27 mouse cellular contexts compared by ENCODE assay signal in genomic region chr12:9847465-9848205, GRCm38 (mm10).
DNase-seq lines count a peak whose midpoint lies in the region; ATAC-seq lines count a peak whose summit lies in the region.
"Had no signal": no experiment of that assay in that cellular context is flagged by ENCODE, and none has a peak within 500 bp of the region (broad histone marks: within the 10 kb centered on the region; RNA-seq: fewer than 3 reads in every experiment).

No protein-coding gene starts in this region.

- no peaks in the 10 kb centered on the region for H3K27me3 ChIP-seq in kidney, embryonic 16.5 days (ENCODE audit: insufficient read depth, low read length)
- H3K27me3 ChIP-seq in lung, embryonic 15.5 days: no peaks in the 10 kb centered on the region
- H3K27me3 ChIP-seq: embryonic facial prominence, embryonic 12.5 days; forebrain, embryonic 12.5 days; heart, embryonic 12.5 days; hindbrain, embryonic 13.5 days; liver, embryonic 13.5 days; megakaryocyte, embryonic 14.5 days had no signal

- H3K4me1 ChIP-seq in kidney, embryonic 16.5 days (ENCODE audit: insufficient read depth, low read length): 0 out of 2 replicates have a peak, but pooled peaks cover 3% of the 10 kb centered on the region
- no peaks in the 10 kb centered on the region for H3K4me1 ChIP-seq in lung, embryonic 15.5 days
- H3K4me1 ChIP-seq: embryonic facial prominence, embryonic 12.5 days; forebrain, embryonic 12.5 days; hindbrain, embryonic 13.5 days; liver, embryonic 13.5 days; megakaryocyte, embryonic 14.5 days had no signal

- H3K4me2 ChIP-seq in kidney, embryonic 16.5 days (replicated peaks; ENCODE audit: low read depth, low read length): no peak overlapping the region
- H3K4me2 ChIP-seq in lung, embryonic 15.5 days: no peak overlapping the region
- H3K4me2 ChIP-seq: embryonic facial prominence, embryonic 12.5 days; forebrain, embryonic 12.5 days; heart, embryonic 12.5 days; hindbrain, embryonic 13.5 days; liver, embryonic 13.5 days had no signal

- no peak overlapping the region for H3K4me3 ChIP-seq in kidney, embryonic 16.5 days (ENCODE audit: low read length)
- H3K4me3 ChIP-seq in lung, embryonic 15.5 days: no peak overlapping the region
- H3K4me3 ChIP-seq: embryonic facial prominence, embryonic 12.5 days; forebrain, embryonic 12.5 days; heart, adult 2 months; heart, embryonic 12.5 days; hindbrain, embryonic 13.5 days; liver, embryonic 13.5 days; megakaryocyte, embryonic 14.5 days had no signal

- no peak overlapping the region for H3K9ac ChIP-seq in kidney, embryonic 16.5 days (replicated peaks; ENCODE audit: low read length)
- no peak overlapping the region for H3K9ac ChIP-seq in lung, embryonic 15.5 days
- H3K9ac ChIP-seq: embryonic facial prominence, embryonic 12.5 days; forebrain, embryonic 12.5 days; forebrain, postnatal 0 days; heart, embryonic 12.5 days; hindbrain, embryonic 13.5 days; liver, embryonic 13.5 days had no signal

- H3K36me3 ChIP-seq in kidney, embryonic 16.5 days (ENCODE audit: insufficient read depth, low read length): no peaks in the 10 kb centered on the region
- H3K36me3 ChIP-seq in lung, embryonic 15.5 days: no peaks in the 10 kb centered on the region
- H3K36me3 ChIP-seq: embryonic facial prominence, embryonic 12.5 days; forebrain, embryonic 12.5 days; heart, embryonic 12.5 days; hindbrain, embryonic 13.5 days; liver, embryonic 13.5 days had no signal

- WGBS in kidney, embryonic 16.5 days: 66% methylated on average over 7 of the region's 7 CpGs
- WGBS in lung, embryonic 15.5 days: 33% methylated on average over 7 of the region's 7 CpGs

- H3K27ac ChIP-seq in kidney, embryonic 16.5 days (ENCODE audit: low read length): no peak overlapping the region
- peak overlapping the region; percentile 73; the same call in 1 of the 2 replicates for H3K27ac ChIP-seq in lung, embryonic 15.5 days
- H3K27ac ChIP-seq: embryonic facial prominence, embryonic 12.5 days; forebrain, embryonic 12.5 days; heart, adult 2 months; hindbrain, embryonic 13.5 days; liver, embryonic 13.5 days had no signal

- DNase-seq in kidney, postnatal 4 days: no peak
- peak; percentile 14 for DNase-seq in NIH3T3 (ENCODE audit: low read depth)
- peak; percentile 36 for DNase-seq in lung, postnatal 25 days (ENCODE audit: low spot score)
- no peak for DNase-seq in layer of hippocampus, adult 18-20 months (ENCODE audit: low spot score in 2 of 2)
- DNase-seq in cerebellum, adult 9-11 months: no peak
- DNase-seq: adrenal gland, adult 8-10 months; B cell, adult 2 months; cerebellum, adult 2 months; cerebellum, postnatal 36 days; forebrain, postnatal 0 days; heart, adult 2 months; heart, postnatal 4 days; kidney, postnatal 25 days; left cerebral cortex, postnatal 4 days; liver, embryonic 13.5 days; midbrain, embryonic 14.5 days; right cerebral cortex, postnatal 25 days; thymus, adult 2 months; thymus, postnatal 36 days had no signal

- ATAC-seq in kidney, embryonic 16.5 days (ENCODE audit: low FRiP score, low TSS enrichment): peak; percentile 86
- peak; percentile 93 for ATAC-seq in lung, embryonic 15.5 days (ENCODE audit: borderline replicate concordance, extremely low read depth, low FRiP score, low TSS enrichment)
- ATAC-seq: forebrain, postnatal 0 days; intestine, postnatal 0 days had no signal

- no peaks in the 10 kb centered on the region for H3K9me3 ChIP-seq in kidney, embryonic 16.5 days (ENCODE audit: low read length)
- H3K9me3 ChIP-seq in lung, embryonic 15.5 days: no peaks in the 10 kb centered on the region
- H3K9me3 ChIP-seq: embryonic facial prominence, embryonic 12.5 days; forebrain, embryonic 12.5 days; heart, embryonic 12.5 days; hindbrain, embryonic 13.5 days; liver, embryonic 13.5 days; megakaryocyte, embryonic 14.5 days had no signal

Comparison
In these comparisons a context has a peak if more than half of its experiments do, and no peak if none do; other contexts are left out.
1. DNase-seq: peak in NIH3T3 (single experiment) and lung, postnatal 25 days (single experiment); none in kidney, postnatal 4 days (0 of 2), layer of hippocampus, adult 18-20 months (0 of 2) and cerebellum, adult 9-11 months (single experiment).